Mouse (Mus musculus): ENCODE measurements around the gene Hrasls5.

Hrasls5 gene

DNA sequence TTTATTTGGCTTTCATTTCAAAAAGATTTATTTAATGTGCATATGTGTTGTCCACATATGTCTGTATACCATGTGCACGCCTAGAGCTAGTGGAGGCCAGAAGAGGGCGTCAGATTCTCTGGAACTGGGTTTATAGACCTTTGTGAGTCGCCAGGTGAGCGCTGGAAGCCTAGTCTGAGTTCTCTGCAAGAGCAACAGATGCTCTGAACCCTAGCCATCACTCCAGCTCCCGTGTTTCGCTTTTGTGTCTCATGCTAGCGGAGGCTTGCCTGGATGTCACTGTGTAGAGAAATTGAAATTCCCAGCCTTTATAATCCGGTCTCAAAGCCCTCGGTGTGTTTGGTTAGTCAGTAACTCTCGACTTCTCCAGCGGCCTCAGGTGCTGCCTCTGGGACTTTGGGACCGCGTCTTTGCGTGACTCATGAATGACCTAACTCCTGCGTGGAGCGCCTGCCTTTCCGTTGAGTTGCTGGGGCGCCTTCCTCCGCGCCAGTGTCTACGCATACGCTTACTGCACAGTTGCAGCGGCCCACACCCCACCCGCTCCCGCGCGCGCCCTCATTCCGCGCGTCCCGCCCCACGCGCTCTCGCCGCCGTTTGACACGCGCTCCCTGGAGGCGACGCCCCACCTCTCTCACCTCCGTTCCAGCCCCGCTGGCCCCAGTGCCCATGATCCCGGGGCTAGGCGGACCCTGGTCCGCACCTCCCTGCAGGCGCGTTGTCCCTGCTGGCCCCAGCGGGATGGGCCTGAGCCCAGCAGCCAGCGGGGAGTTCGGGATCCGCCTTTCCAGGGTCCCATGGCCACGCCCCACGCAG lies at the start of gene Hrasls5:
Gene Hrasls5, plus strand, starts transcription at position 600 of the 816 bp plus-strand sequence.
- no peak for DNase-seq (ENCODE audit: low read depth)

GRCm38 (mm10) chr19:7562601-7563129 lies 49.7 kb upstream of the Hrasls5 start:
- no peak for DNase-seq (ENCODE audit: low read depth)

- DNase-seq (ENCODE audit: low read depth), result no peak
Measured at GRCm38 (mm10) chr19:7563676-7564075, 48.7 kb upstream of the Hrasls5 start.

- DNase-seq (ENCODE audit: low read depth), result no peak
Measured at GRCm38 (mm10) chr19:7564457-7564856, 47.9 kb upstream of the Hrasls5 start.

DNA sequence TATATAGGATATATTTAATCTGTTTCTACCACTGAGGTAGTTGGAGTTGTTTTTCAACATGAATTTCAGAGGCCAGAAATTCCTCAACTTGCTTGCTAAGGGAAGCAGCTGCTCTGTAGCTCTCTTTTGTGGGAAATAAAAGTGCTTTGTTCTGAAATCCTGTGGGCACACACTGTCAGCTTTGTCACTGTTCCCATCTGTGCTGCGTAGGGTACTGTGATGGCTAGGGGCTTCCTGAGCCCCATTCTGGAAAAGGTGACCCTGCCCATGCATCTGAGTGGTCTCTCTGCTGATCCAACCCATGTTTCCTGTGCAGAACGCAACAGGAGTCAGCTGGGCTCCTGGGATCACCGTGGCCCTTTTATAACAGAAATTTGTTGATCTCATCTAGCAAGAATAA lies 45.5 kb upstream of the Hrasls5 start:
- DNase-seq (ENCODE audit: low read depth), result no peak

DNA sequence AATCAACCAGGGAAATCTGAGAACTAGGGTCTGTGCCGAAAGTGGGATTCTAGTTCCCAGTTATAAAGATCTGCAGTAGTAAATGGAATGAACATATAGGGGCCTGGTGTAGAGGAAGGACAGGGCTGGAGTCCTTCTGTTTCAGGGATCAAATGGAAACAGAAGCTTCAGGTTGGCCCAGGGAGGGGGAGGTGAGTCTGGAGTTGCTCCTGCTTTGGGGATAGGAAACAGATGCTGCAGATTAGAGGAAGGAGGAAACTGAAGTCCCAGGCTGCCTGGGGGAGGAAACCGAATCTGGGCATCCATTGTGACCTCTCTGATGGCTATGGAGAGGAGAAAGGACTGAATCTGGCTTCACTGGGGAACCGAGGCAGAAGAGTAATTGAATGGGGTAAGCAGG lies 44.0 kb upstream of the Hrasls5 start:
- no peak for DNase-seq (ENCODE audit: low read depth)

GRCm38 (mm10) chr19:7569650-7570049 lies 42.7 kb upstream of the Hrasls5 start:
- no peak for DNase-seq (ENCODE audit: low read depth)

DNA sequence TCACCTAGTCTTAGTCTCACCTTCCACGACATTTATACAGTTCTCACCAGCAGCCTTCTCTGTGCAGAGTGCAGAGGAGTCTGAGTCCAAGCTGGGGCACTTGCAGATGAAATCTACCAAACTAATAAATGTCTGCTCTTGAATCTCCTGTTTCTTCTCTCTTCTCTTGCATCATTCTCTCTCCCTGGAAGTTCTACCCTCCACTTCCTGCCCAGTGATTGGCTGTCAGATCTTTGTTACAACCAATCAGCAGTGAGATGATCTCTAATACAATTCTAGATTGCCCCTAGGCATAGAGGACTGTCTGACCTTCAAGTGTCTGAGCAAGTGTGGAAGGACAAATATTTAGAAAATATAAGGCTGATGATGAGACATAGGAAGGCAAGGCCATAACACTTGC lies 36.2 kb upstream of the Hrasls5 start:
- no peak for DNase-seq (ENCODE audit: low read depth)

DNA sequence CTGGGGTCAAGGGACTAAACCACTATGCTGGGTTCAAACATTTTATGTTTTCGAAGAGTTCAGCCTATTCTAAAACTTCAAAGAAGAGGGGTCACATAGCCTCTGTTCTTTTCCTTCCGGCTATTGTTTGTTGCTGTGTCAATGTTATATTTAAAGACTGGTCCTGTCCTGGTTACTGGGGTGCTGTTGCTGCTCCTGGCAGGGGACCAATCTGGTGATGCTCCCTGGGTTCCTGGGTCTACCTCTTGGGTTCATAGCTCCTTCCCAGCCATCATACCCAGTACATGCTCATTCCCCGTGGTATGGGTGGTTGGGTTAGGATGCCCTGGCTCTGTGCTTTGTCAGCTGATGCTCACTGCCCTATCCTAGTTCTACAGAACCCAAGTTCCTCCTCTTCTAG lies 34.6 kb upstream of the Hrasls5 start:
- DNase-seq (ENCODE audit: low read depth), result no peak

DNA sequence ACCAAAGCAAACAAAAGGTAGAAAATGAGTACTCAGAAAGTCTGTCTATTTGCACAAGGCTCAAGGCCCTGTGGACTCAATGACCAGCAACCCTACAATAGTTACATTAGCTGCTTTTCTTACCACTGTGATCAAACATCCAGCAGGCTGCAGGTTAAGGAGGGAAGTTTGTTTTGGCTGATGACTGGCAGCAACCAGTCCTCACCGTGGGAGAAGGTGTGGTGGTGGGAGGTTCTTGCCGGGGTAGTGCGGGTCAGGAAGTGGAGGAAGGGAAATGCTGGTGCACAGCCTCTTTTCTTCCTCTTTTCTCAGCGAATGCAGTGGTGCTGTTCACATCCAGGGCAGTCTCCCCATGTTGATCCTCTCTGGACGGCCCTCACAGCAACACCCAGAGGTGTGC lies 31.3 kb upstream of the Hrasls5 start:
- no peak for DNase-seq (ENCODE audit: low read depth)

DNA sequence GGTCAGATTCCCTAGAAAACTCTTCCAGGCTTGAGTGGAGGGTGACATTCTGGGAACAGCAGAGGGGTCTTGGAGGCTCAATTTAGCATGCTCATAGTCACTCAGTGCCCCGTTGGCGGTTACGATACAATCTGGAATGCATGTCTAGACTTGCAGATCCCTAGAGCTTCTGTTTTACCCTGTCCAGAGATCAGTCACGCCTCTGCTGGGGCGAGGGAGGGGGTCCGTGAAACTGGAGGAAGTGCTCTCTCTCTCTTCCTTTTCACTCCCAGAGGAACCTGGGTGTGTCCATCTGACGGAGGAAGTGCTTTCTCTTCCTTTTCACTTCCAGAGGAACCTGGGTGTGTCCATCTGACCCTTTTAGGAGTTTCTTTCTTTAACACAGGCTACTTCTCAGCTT lies 29.2 kb upstream of the Hrasls5 start:
- no peak for DNase-seq (ENCODE audit: low read depth)

GRCm38 (mm10) chr19:7583599-7583998 lies 28.7 kb upstream of the Hrasls5 start:
- no peak for DNase-seq (ENCODE audit: low read depth)

- no peak for DNase-seq (ENCODE audit: low read depth)
Measured at GRCm38 (mm10) chr19:7585279-7585678, 27.1 kb upstream of the Hrasls5 start.

DNA sequence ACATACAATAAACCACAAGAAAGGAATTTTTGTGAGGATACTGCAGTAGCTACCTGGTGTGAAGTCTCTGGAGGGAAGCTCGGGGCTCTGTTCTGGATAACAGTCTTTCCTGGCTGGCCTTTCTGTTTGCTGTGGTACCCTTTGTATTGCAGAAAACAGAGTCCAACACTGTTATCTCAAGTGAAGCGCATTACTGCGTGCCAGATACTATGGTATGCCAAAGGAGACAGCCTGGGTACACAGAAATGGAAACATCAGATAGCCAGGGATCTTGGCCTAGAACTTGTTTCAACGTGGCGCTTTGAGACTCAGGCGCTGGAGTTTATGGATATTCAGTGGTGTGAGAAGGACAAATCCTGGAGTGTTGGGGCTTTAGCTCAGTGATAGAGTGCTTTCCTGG lies 26.6 kb upstream of the Hrasls5 start:
- no peak for DNase-seq (ENCODE audit: low read depth)

GRCm38 (mm10) chr19:7590795-7591194 lies 21.5 kb upstream of the Hrasls5 start:
- no peak for DNase-seq (ENCODE audit: low read depth)

- no peak for DNase-seq (ENCODE audit: low read depth)
Measured at GRCm38 (mm10) chr19:7592018-7592417, 20.3 kb upstream of the Hrasls5 start.

GRCm38 (mm10) chr19:7595534-7595933 lies 16.8 kb upstream of the Hrasls5 start:
- DNase-seq (ENCODE audit: low read depth), result peak; percentile 20

DNA sequence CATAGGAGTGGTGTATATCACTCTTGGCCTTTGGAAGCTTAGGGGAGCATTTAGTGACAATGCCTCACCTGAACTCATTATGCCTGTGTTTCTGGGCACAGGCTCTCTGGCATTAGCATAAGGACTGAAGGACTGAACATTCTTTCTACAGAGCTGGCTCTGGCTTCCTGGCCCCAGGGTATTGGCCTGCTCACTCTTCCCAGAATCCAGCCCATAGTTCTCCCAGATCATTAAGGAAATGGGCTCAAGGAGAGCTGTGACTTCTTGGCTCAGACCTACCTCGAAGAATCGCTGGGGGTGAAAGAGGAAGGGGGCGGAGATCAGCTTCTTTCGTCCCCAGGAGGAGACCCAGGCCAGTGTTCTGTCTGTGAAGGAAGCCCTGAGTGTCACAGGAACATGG lies 13.9 kb upstream of the Hrasls5 start:
- no peak for DNase-seq (ENCODE audit: low read depth)

DNA sequence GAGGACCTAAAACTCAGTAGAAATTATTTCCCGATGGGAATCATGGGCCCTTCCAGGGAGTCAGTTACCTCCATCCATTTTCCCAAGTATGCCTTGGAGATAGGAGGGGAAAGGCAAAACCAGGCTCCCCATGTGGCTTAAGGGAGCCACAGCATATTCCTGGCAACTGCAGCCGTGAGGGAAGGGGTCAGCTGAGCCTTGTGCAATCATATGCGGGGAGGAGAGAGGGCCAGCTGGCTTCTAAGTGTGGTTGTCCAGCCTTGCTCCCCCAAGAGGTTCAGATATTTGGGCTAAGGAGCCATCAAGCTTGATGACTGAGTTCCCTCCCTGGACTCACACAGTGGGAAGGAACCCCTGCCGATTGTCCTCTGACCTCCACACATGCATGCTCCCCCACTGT lies 10.8 kb upstream of the Hrasls5 start:
- no peak for DNase-seq (ENCODE audit: low read depth)

- no peak for DNase-seq (ENCODE audit: low read depth)
Measured at GRCm38 (mm10) chr19:7604107-7604506, 8.2 kb upstream of the Hrasls5 start.

DNA sequence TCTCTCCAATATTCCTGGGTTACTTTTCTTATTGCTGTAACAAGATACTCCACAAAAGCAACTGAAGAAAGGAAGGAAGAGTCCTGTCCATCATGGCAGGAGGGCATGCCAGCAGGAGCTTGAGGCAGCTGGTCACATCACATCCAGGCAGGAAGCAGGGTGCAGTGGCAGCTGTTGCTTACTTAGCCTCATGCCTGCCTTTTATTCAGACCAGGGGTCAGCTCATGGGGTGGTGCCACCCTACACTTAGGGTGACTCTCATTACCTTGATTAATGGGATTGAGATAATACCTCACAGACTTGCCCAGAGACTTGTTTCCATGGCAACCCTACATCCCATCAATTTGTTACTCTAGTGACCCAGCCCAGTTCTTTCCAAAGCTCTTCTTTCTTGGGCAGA lies 7.3 kb upstream of the Hrasls5 start:
- no peak for DNase-seq (ENCODE audit: low read depth)

DNA sequence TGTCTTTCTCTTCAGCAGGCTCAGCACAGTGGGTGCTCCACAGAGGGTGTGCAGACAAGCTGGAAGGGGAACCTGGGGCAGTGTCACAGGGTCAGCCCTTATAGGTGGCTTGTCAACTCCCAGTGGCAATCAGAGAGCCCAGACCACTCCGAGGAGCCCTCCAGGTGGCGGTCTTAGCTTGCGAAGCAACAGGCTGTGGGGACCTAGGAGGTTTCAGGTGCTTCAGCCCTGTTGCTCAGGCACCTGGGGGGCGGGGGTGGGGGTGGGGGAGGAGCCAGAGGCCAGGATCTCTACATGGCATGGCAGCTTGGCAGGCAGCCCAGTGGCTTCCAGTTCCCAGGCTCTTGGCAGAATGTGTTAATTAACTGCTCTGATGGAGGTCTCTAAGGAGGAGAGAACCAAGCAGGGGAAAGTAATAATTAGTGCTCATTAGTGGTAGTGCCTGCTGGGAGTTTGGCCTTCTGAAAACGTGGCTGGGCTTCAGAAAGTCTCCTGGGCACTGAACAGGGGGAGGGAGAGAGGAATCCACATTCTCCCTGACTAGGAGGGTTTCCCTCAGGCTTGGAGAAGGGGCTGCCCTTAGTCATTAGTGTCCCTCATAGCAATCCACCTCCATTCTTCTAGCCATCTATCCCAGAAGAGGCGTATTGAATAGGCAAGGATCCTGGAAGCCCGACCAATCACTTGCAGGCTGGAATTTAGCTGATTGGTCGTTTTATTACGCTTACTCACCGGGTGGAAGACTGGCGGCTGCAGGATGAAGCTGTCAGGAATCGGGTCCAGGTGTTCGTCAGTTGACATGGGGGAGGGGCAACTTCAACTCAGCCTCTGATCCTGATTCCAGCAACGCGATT lies 6.2 kb upstream of the Hrasls5 start:
- no peak for DNase-seq (ENCODE audit: low read depth)
